ENCODE assay signal across 20 mouse cellular contexts in genomic region chr4:123152976-123153375, GRCm38 (mm10). TPM values are rescaled to one million over a fixed set of nuclear protein-coding genes. Genes with fewer than 3 reads are reported as not detected.
DNase-seq lines count a peak whose midpoint lies in the region; ATAC-seq lines count a peak whose summit lies in the region.
"Had no signal": no experiment of that assay in that cellular context is flagged by ENCODE, and none has a peak within 500 bp of the region (broad histone marks: within the 10 kb centered on the region; RNA-seq: fewer than 3 reads in every experiment).

No protein-coding gene starts in this region.

- H3K27ac ChIP-seq in midbrain, embryonic 16.5 days (ENCODE audit: low read length), result no peak overlapping the region
- no peak overlapping the region for H3K27ac ChIP-seq in midbrain, embryonic 13.5 days
- H3K27ac ChIP-seq in hindbrain, embryonic 12.5 days, result no peak overlapping the region
- H3K27ac ChIP-seq: forebrain, embryonic 15.5 days; limb, embryonic 12.5 days; midbrain, embryonic 12.5 days had no signal

- H3K4me2 ChIP-seq in midbrain, embryonic 16.5 days (ENCODE audit: low read length), result no peak overlapping the region
- no peak overlapping the region for H3K4me2 ChIP-seq in midbrain, embryonic 13.5 days (replicated peaks)
- no peak overlapping the region for H3K4me2 ChIP-seq in hindbrain, embryonic 12.5 days (replicated peaks)
- H3K4me2 ChIP-seq: forebrain, embryonic 15.5 days; limb, embryonic 12.5 days; midbrain, embryonic 12.5 days had no signal

- no peaks in the 10 kb centered on the region for H3K36me3 ChIP-seq in midbrain, embryonic 16.5 days (ENCODE audit: control insufficient read depth, insufficient read depth, low read length)
- no peaks in the 10 kb centered on the region for H3K36me3 ChIP-seq in midbrain, embryonic 13.5 days
- H3K36me3 ChIP-seq in hindbrain, embryonic 12.5 days, result no peaks in the 10 kb centered on the region
- H3K36me3 ChIP-seq: forebrain, embryonic 15.5 days; G1E; limb, embryonic 12.5 days; midbrain, embryonic 12.5 days had no signal

- H3K4me3 ChIP-seq in midbrain, embryonic 16.5 days (ENCODE audit: low read depth, low read length), result no peak overlapping the region
- no peak overlapping the region for H3K4me3 ChIP-seq in midbrain, embryonic 13.5 days (replicated peaks)
- H3K4me3 ChIP-seq in hindbrain, embryonic 12.5 days, result no peak overlapping the region
- H3K4me3 ChIP-seq: forebrain, embryonic 15.5 days; limb, embryonic 12.5 days; midbrain, embryonic 12.5 days had no signal

- H3K4me1 ChIP-seq in midbrain, embryonic 16.5 days (ENCODE audit: control insufficient read depth, insufficient read depth, low read length), result no peaks in the 10 kb centered on the region
- H3K4me1 ChIP-seq in midbrain, embryonic 13.5 days (replicated peaks), result no peaks in the 10 kb centered on the region
- no peaks in the 10 kb centered on the region for H3K4me1 ChIP-seq in hindbrain, embryonic 12.5 days
- H3K4me1 ChIP-seq: forebrain, embryonic 15.5 days; limb, embryonic 12.5 days; midbrain, embryonic 12.5 days had no signal

- H3K9me3 ChIP-seq in midbrain, embryonic 16.5 days (replicated peaks; ENCODE audit: control insufficient read depth, low read length, poor library complexity, severe bottlenecking), result no peaks in the 10 kb centered on the region
- no peaks in the 10 kb centered on the region for H3K9me3 ChIP-seq in midbrain, embryonic 13.5 days
- H3K9me3 ChIP-seq in hindbrain, embryonic 12.5 days (replicated peaks), result no peaks in the 10 kb centered on the region
- H3K9me3 ChIP-seq: forebrain, embryonic 15.5 days; G1E; limb, embryonic 12.5 days; midbrain, embryonic 12.5 days had no signal

- intact Hi-C loops in left cerebral cortex, postnatal 36 days (cut with DNase I), result no loop called here

- DNase-seq in layer of hippocampus, postnatal 14 days (ENCODE audit: low spot score in 2 of 2), result peak; percentile 41 to 63
- DNase-seq in left cerebral cortex, postnatal 36 days (ENCODE audit: low spot score in 2 of 2), result peak; percentile 78 to 83
- peak; percentile 85 for DNase-seq in telencephalon, adult 2 months (ENCODE audit: low read depth, low spot score)
- no peak for DNase-seq in gastrocnemius, postnatal 10 days
- DNase-seq in adrenal gland, adult (ENCODE audit: inconsistent age in 2 of 2, low spot score in 1 of 2), result no peak
- DNase-seq: adrenal gland, postnatal 25 days; cerebellum, postnatal 25 days; heart, adult 18-20 months; heart, postnatal 10 days; thymus, postnatal 36 days had no signal

- H3K27me3 ChIP-seq in midbrain, embryonic 16.5 days (ENCODE audit: control insufficient read depth, insufficient read depth, low read depth, low read length), result no peaks in the 10 kb centered on the region
- peaks cover 8% of the 10 kb centered on the region for H3K27me3 ChIP-seq in midbrain, embryonic 13.5 days
- H3K27me3 ChIP-seq in hindbrain, embryonic 12.5 days, result peaks cover 2% of the 10 kb centered on the region; the same call in 1 of the 2 replicates
- H3K27me3 ChIP-seq: limb, embryonic 12.5 days had no signal

- peak overlapping the region; percentile 44; the same call in 1 of the 2 replicates for H3K9ac ChIP-seq in midbrain, embryonic 16.5 days (ENCODE audit: low read depth, low read length)
- no peak overlapping the region; the same call in 1 of the 2 replicates for H3K9ac ChIP-seq in midbrain, embryonic 13.5 days (replicated peaks)
- no peak overlapping the region for H3K9ac ChIP-seq in hindbrain, embryonic 12.5 days
- H3K9ac ChIP-seq: forebrain, embryonic 15.5 days; limb, embryonic 12.5 days; midbrain, embryonic 12.5 days had no signal

- ATAC-seq in midbrain, embryonic 16.5 days, result no peak
- ATAC-seq in midbrain, embryonic 13.5 days, result no peak
- no peak for ATAC-seq in hindbrain, embryonic 12.5 days (ENCODE audit: low FRiP score)
- ATAC-seq: forebrain, embryonic 15.5 days had no signal

- WGBS in midbrain, embryonic 16.5 days, result 43% methylated on average over 5 of the region's 5 CpGs
- 56% methylated on average over 5 of the region's 5 CpGs for WGBS in midbrain, embryonic 13.5 days
- 49% methylated on average over 5 of the region's 5 CpGs for WGBS in hindbrain, embryonic 12.5 days

RNA-seq across cellular contexts. Expression of gene Ppie, which starts 13.2 kb away (rescaled TPM):
- 52.1 and 58.7 TPM in 2 replicates for polyA plus RNA-seq in midbrain, embryonic 16.5 days (2015; fragmentation: Nextera tagmentation; extraction: Ambion mirVana)
- polyA plus RNA-seq in midbrain, embryonic 13.5 days (2015; fragmentation: Nextera tagmentation; extraction: Ambion mirVana), result 74.2 and 77.2 TPM in 2 replicates
- total RNA-seq in layer of hippocampus, postnatal 14 days (2021), result 10 to 100 TPM; 17.5 to 21.5 TPM
- total RNA-seq in left cerebral cortex, postnatal 36 days (2021), result 10 to 100 TPM; 16.4 to 23.4 TPM
- total RNA-seq in gastrocnemius, postnatal 10 days (2021), result 10 to 100 TPM; 23.5 to 24.0 TPM
- 80.3 and 83.2 TPM in 2 replicates for polyA plus RNA-seq in hindbrain, embryonic 12.5 days (2016; fragmentation: Nextera tagmentation; extraction: Ambion mirVana)

RNA-seq across cellular contexts. Expression of gene Hpcal4, which starts 30.1 kb away (rescaled TPM):
- 69.3 and 76.5 TPM in 2 replicates for polyA plus RNA-seq in midbrain, embryonic 16.5 days (2015; fragmentation: Nextera tagmentation; extraction: Ambion mirVana)
- polyA plus RNA-seq in midbrain, embryonic 13.5 days (2015; fragmentation: Nextera tagmentation; extraction: Ambion mirVana), result 14.1 and 16.5 TPM in 2 replicates
- total RNA-seq in layer of hippocampus, postnatal 14 days (2021), result 100 to 1,000 TPM; 331 to 338 TPM
- total RNA-seq in left cerebral cortex, postnatal 36 days (2021), result 100 to 1,000 TPM; 549 to 564 TPM
- under 1 TPM; 0.38 to 0.59 TPM for total RNA-seq in gastrocnemius, postnatal 10 days (2021)
- polyA plus RNA-seq in hindbrain, embryonic 12.5 days (2016; fragmentation: Nextera tagmentation; extraction: Ambion mirVana), result 2.7 and 3.7 TPM in 2 replicates
- total RNA-seq: G1E had no signal
- polyA plus RNA-seq: G1E; liver, embryonic 16.5 days had no signal

RNA-seq across cellular contexts. Expression of gene Oxct2b, which starts 36.9 kb away (rescaled TPM):
- 0.54 and 0.66 TPM in 2 replicates for polyA plus RNA-seq in midbrain, embryonic 16.5 days (2015; fragmentation: Nextera tagmentation; extraction: Ambion mirVana)
- polyA plus RNA-seq in midbrain, embryonic 13.5 days (2015; fragmentation: Nextera tagmentation; extraction: Ambion mirVana), result 0.11 and 0.14 TPM in 2 replicates
- total RNA-seq in layer of hippocampus, postnatal 14 days (2021), result under 1 TPM; 0.30 to 0.38 TPM
- under 1 TPM in 1 of 2 experiments, not detected in 1; 0.34 TPM for total RNA-seq in left cerebral cortex, postnatal 36 days (2021)
- total RNA-seq in gastrocnemius, postnatal 10 days (2021), result not detected
- 0.48 TPM in 1 of 2 replicates, not detected in the other for polyA plus RNA-seq in hindbrain, embryonic 12.5 days (2016; fragmentation: Nextera tagmentation; extraction: Ambion mirVana)
- total RNA-seq: adrenal gland, postnatal 25 days; G1E; heart, adult 18-20 months; heart, postnatal 10 days had no signal
- polyA plus RNA-seq: embryonic facial prominence, embryonic 14.5 days; kidney, embryonic 16.5 days; limb, embryonic 12.5 days; midbrain, embryonic 12.5 days had no signal

RNA-seq across cellular contexts. Expression of gene Bmp8b, which starts 48.0 kb away (rescaled TPM):
- 0.44 and 0.51 TPM in 2 replicates for polyA plus RNA-seq in midbrain, embryonic 16.5 days (2015; fragmentation: Nextera tagmentation; extraction: Ambion mirVana)
- polyA plus RNA-seq in midbrain, embryonic 13.5 days (2015; fragmentation: Nextera tagmentation; extraction: Ambion mirVana), result 0.13 and 0.14 TPM in 2 replicates
- under 1 TPM; 0.62 to 0.86 TPM for total RNA-seq in layer of hippocampus, postnatal 14 days (2021)
- under 1 TPM; 0.14 to 0.15 TPM for total RNA-seq in left cerebral cortex, postnatal 36 days (2021)
- total RNA-seq in gastrocnemius, postnatal 10 days (2021), result not detected
- 0.33 and 0.44 TPM in 2 replicates for polyA plus RNA-seq in hindbrain, embryonic 12.5 days (2016; fragmentation: Nextera tagmentation; extraction: Ambion mirVana)
- total RNA-seq: adrenal gland, postnatal 25 days; heart, adult 18-20 months; heart, postnatal 10 days had no signal
- polyA plus RNA-seq: G1E had no signal

RNA-seq across cellular contexts. Expression of gene Nt5c1a, which starts 48.3 kb away (rescaled TPM):
- polyA plus RNA-seq in midbrain, embryonic 16.5 days (2015; fragmentation: Nextera tagmentation; extraction: Ambion mirVana), result 0.15 and 0.17 TPM in 2 replicates
- not detected in 2 replicates for polyA plus RNA-seq in midbrain, embryonic 13.5 days (2015; fragmentation: Nextera tagmentation; extraction: Ambion mirVana)
- total RNA-seq in layer of hippocampus, postnatal 14 days (2021), result 1 to 10 TPM; 9.3 to 9.8 TPM
- total RNA-seq in left cerebral cortex, postnatal 36 days (2021), result 10 to 100 TPM in 1 of 2 experiments, 1 to 10 TPM in 1; 8.9 to 10.0 TPM
- total RNA-seq in gastrocnemius, postnatal 10 days (2021), result 10 to 100 TPM in 1 of 2 experiments, 1 to 10 TPM in 1; 9.9 to 10.7 TPM
- polyA plus RNA-seq in hindbrain, embryonic 12.5 days (2016; fragmentation: Nextera tagmentation; extraction: Ambion mirVana), result not detected in 2 replicates
- total RNA-seq: G1E had no signal
- polyA plus RNA-seq: embryonic facial prominence, embryonic 14.5 days; forebrain, embryonic 15.5 days; G1E; limb, embryonic 12.5 days; liver, embryonic 16.5 days; midbrain, embryonic 12.5 days had no signal

Comparison
In these comparisons a context has a peak if more than half of its experiments do, and no peak if none do; other contexts are left out.
1. DNase-seq: peak in layer of hippocampus, postnatal 14 days (2 of 2), left cerebral cortex, postnatal 36 days (2 of 2) and telencephalon, adult 2 months (single experiment); none in gastrocnemius, postnatal 10 days (single experiment) and adrenal gland, adult (0 of 2).
2. RNA of gene Hpcal4, which starts 30.1 kb away (total RNA-seq): 549 to 564 TPM in left cerebral cortex, postnatal 36 days and 331 to 338 TPM in layer of hippocampus, postnatal 14 days; 0.38 to 0.59 TPM in gastrocnemius, postnatal 10 days; every median in the first group is over 100 times any median in the second.